Mouse (Mus musculus) CH12.LX (cell line): ENCODE results near the gene Olfr669.

ENCODE experiments used
- BHLHE40 ChIP-seq: IDR thresholded peaks from 2 replicates; pipeline ENCODE4 v1.6.1; 2011; ENCODE audit warnings: mild to moderate bottlenecking, low read depth, low read length, improper control_type of control experiment
- CHD1 ChIP-seq: IDR thresholded peaks from 2 replicates; pipeline ENCODE4 v1.6.1; 2012; ENCODE audit warnings: low read depth, low read length, improper control_type of control experiment, inconsistent platforms
- CTCF ChIP-seq, 2 experiments: IDR thresholded peaks in 1 of 2; conservative IDR thresholded peaks in 1 of 2; 2 replicates each; pipeline ENCODE4 v1.5.1; 2011 to 2012; ENCODE audit warnings: low read depth in 2 of 2, low read length in 2 of 2, improper control_type of control experiment in 1 of 2, inconsistent platforms in 1 of 2, mild to moderate bottlenecking in 1 of 2, moderate library complexity in 1 of 2
- EP300 ChIP-seq: IDR thresholded peaks from 2 replicates; pipeline ENCODE4 v1.6.1; 2011; ENCODE audit warnings: low read length, improper control_type of control experiment
- HCFC1 ChIP-seq: IDR thresholded peaks from 2 replicates; pipeline ENCODE4 v1.6.1; 2012; ENCODE audit warnings: low read depth, mild to moderate bottlenecking, inconsistent platforms, low read length, improper control_type of control experiment
- MAFK ChIP-seq: IDR thresholded peaks from 2 replicates; pipeline ENCODE4 v1.6.1; 2011; ENCODE audit warnings: low read length, improper control_type of control experiment; ENCODE audit not compliant: insufficient replicate concordance
- MXI1 ChIP-seq: IDR thresholded peaks from 2 replicates; pipeline ENCODE4 v1.6.1; 2011; ENCODE audit warnings: mild to moderate bottlenecking, low read depth, low read length, improper control_type of control experiment
- POLR2A ChIP-seq: IDR thresholded peaks from 2 replicates; pipeline ENCODE4 v1.6.1; 2011; ENCODE audit warnings: low read depth, mild to moderate bottlenecking, improper control_type of control experiment, low read length
- POLR2AphosphoS2 ChIP-seq: IDR thresholded peaks from 2 replicates; pipeline ENCODE4 v1.6.1; 2011; ENCODE audit warnings: low read depth, low read length, improper control_type of control experiment
- RAD21 ChIP-seq: IDR thresholded peaks from 2 replicates; pipeline ENCODE4 v1.6.1; 2011; ENCODE audit warnings: low read depth, mild to moderate bottlenecking, low read length, improper control_type of control experiment, moderate library complexity
- UBTF ChIP-seq: IDR thresholded peaks from 2 replicates; pipeline ENCODE4 v1.6.1; 2012; ENCODE audit warnings: low read depth, mild to moderate bottlenecking, inconsistent platforms, low read length, improper control_type of control experiment, moderate library complexity
- USF1 ChIP-seq: IDR thresholded peaks from 2 replicates; pipeline ENCODE4 v1.6.1; 2014; ENCODE audit warnings: low read depth, mild to moderate bottlenecking, inconsistent platforms, low read length, improper control_type of control experiment
- ZNF384 ChIP-seq: IDR thresholded peaks from 2 replicates; pipeline ENCODE4 v1.6.1; 2012; ENCODE audit warnings: low read depth, low read length, improper control_type of control experiment, inconsistent platforms

GRCm38 (mm10) chr7:104933940-104934339, at the start of gene Olfr669:
- TF ChIP-seq CTCF (conservative IDR thresholded peaks at IDR 0.05 in 1 of 2, IDR thresholded peaks at IDR 0.05 in 1 of 2; ENCODE audit: low read depth in 2 of 2, low read length in 2 of 2) (no peak), POLR2AphosphoS2 (no peak), CHD1 (no peak), POLR2A (no peak), ZNF384 (no peak), HCFC1 (no peak), EP300 (no peak), MXI1 (no peak), USF1 (no peak), UBTF (no peak), BHLHE40 (no peak), MAFK (no peak), RAD21 (no peak)
